Mouse (Mus musculus) erythroblast, embryonic 14.5 days (primary cell): ENCODE results near the gene Ipp.

Experiments
- GATA1 ChIP-seq: IDR thresholded peaks from 2 replicates; pipeline ENCODE4 v1.6.1; 2012; ENCODE audit warnings: low read length, inconsistent platforms, mixed read lengths
- TAL1 ChIP-seq: IDR thresholded peaks from 3 replicates; pipeline ENCODE4 v1.6.1; 2012; ENCODE audit warnings: low read length, inconsistent platforms, mixed read lengths

GRCm38 (mm10) chr4:116491119-116491536, 16.2 kb upstream of the Ipp start:
- TF ChIP-seq TAL1 (no peak), GATA1 (no peak)
